Mouse (Mus musculus): ENCODE data around the gene Snca. TPM values are rescaled to one million over a fixed set of nuclear protein-coding genes. Genes with fewer than 3 reads are reported as not detected.
A peak's percentile ranks its signal among the peaks of the same experiment; 100 is the strongest.

The Snca gene
- total RNA-seq, 1 experiment from 2014 or later: 170 TPM

DNA sequence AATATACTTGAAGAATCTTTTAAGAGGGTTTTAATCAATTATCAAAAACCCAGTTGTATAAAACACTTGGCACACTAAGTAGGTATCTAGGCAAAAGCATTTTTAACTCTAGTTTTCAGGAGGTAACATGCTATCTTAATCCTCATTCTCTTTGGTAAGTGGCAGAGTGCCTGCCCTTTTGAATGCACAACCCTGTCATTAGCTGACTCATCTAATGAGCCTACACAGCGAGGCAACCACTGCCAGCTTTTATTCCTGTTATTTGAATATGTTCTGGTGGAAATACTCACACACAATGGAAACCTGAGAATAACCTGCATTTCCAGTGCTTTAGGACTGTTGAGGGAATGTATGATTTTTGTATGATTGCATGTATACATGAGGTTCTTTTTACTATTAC, 89.9 kb downstream of the Snca start:
- no peak for ATAC-seq (ENCODE audit: extremely low read depth, insufficient number of reproducible peaks, low FRiP score, poor library complexity, severe bottlenecking)

DNA sequence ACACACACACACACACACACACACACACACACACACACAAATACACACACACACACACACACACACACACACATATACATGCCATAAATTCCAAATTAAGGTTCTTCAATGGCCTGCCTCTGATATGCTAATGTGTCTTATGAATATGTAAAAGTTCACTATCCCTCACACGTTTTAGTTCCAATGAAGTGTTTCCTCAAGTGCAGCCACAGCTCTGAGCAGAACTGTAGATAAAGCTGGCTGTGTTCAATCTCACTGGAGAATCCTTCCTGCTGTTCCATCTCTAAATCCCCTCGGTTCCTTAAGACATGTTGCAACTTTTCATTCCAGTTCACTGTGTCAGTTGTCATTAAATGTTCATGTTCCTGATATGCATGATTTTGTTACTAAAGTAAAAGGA, 98.5 kb downstream of the Snca start:
- no peak for ATAC-seq (ENCODE audit: extremely low read depth, insufficient number of reproducible peaks, low FRiP score, poor library complexity, severe bottlenecking)

DNA sequence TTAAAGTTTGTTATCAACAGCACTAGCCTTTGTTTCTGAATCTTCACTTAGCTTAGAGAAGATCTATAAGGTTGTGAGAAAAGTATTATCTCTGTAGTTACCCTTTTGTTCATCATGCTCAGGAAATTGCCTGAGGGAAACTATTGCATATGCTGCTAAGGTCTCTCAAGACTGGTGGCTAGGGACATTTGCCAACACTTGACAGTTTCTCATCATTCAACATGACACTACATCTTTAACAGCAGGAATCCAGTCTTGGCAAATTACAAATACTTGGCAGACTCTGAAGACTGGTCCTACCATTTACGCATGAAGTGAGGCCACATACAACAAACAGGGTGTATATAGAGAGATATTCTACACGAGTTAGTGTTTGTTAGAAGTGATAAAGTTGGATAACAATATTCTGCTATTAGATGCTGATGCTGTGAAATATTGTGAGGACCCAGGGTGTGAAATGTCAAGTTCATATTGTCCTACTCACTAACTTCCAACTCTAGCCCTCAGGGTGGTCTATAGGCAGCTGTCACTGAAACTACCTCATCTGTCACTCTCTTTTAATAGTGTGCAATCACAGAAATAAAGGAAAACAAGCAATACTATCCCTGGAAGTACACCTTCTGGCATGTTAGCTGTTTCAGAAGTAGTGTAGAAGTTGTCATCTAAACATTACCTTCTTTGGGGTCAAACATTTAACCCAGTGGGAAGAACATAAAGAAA, 105.4 kb downstream of the Snca start:
- ATAC-seq (ENCODE audit: extremely low read depth, insufficient number of reproducible peaks, low FRiP score, poor library complexity, severe bottlenecking): no peak

DNA sequence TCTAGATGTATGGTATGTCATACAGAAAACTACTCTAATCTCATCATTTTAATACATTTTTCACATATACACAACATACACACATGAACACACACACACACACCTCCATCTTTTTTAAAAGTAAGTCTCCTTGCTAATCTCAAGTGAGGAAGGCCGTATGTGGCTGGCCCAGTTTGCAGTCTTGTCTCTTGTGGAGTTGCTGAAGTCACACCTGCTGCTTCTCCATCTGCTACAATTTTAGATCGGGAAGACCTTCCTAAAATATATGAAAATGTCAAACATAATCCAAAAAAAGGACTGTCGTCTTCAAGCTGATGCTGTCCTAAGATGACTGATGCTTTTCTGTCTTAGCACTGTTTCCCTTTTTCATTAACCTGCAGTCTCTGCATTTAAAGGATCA, 112.1 kb downstream of the Snca start:
- ATAC-seq (ENCODE audit: extremely low read depth, insufficient number of reproducible peaks, low FRiP score, poor library complexity, severe bottlenecking): no peak

DNA sequence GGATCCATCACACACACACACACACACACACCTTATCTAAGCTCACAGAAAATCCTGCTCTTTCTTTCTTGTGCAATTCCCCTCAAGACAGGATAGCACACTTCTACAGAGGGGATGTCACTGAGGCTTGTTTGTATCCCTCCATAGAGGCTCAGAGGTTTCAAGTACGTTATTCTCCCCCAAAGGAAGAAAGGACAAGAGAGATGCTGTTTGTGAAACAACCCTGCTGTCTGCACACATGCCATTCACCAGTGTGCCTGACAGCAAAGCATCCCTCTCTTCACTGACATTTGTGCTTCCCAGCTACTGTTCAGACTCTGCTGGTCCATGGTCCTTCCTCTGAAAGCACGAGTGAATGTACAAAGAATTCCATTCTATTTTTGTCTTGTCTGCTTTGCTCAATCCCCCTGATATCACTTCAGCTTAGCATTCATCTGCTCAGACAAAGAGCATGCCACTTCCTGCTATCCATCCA, 119.6 kb downstream of the Snca start:
- no peak for ATAC-seq (ENCODE audit: extremely low read depth, insufficient number of reproducible peaks, low FRiP score, poor library complexity, severe bottlenecking)

DNA sequence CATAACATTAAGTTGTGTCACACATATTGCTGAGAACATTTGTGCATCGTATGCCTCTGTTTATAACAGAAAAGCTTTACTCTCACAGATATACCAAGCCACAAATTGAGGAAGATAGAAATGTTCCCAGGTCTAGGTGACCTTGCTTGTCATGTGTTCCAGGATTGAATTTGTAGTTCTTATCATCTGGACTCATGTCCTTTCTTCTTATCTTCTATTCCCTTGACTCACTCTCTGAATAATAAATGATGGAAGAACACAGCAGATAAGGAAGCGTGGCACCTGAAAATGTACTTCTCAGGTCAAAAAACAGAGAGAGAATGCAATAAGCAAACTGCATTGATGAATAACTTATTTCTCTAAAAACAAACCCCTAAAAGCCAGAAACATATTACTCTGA, 131.6 kb downstream of the Snca start:
- no peak for ATAC-seq (ENCODE audit: extremely low read depth, insufficient number of reproducible peaks, low FRiP score, poor library complexity, severe bottlenecking)

DNA sequence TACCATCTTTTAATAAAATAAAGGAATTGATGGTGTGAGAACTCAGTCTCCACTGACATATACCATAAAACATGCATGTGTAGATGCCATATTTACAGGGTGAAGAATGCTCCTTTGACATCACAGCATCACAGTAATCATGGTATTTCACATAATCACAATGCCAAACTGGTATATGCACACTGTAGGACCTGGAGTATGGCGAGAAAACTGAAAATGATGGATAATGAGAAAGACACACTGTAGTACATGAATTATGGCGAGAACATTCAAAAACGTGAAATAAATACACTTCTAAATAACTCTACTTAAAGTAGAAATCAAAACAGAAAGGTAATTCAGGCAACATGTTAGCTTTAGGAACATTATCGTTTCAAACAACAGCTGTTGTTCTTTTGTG, 142.6 kb downstream of the Snca start:
- ATAC-seq (ENCODE audit: extremely low read depth, insufficient number of reproducible peaks, low FRiP score, poor library complexity, severe bottlenecking): peak; percentile 60; the same call in 1 of the 2 replicates

DNA sequence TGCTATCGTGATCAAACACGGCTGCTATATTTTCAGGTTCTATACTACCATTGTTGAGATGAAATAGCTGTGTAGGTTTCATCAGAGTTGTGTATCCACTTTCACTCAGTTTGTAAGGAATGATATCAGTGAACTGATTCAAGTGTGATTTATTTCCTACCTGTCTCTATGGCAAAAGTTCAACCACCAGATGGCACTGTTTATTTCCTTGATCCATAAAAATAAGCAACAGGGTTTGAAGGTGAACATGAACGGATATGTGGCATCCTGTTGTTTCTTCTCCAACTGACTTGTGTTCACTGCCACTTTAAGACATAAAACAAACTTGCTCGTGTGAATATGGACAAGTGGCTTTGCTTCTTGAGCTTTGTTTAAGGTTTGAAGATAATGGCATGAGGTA, 147.4 kb downstream of the Snca start:
- ATAC-seq (ENCODE audit: extremely low read depth, insufficient number of reproducible peaks, low FRiP score, poor library complexity, severe bottlenecking): no peak

Other genes with a start within 250 kb of the Snca start
- gene Mmrn1, start 95.1 kb upstream of the Snca start, total RNA-seq (2017): 9.1 TPM in 2 replicates

All from neutrophil, adult 5-6 weeks (primary cell).